Mouse (Mus musculus): ENCODE data around the gene Sdf2l1. TPM values are rescaled to one million over a fixed set of nuclear protein-coding genes. Genes with fewer than 3 reads are reported as not detected.

The Sdf2l1 gene
- polyA plus RNA-seq, 1 experiment from 2014 or later = 36.8 TPM

GRCm38 (mm10) chr16:17151874-17152273 lies 19.7 kb upstream of the Sdf2l1 start:
- 99% methylated on average over 4 of the region's 4 CpGs for WGBS
- no peak overlapping the region for H3K27ac ChIP-seq (ENCODE audit: low read length)
- H3K4me3 ChIP-seq (replicated peaks; ENCODE audit: low read length) = no peak overlapping the region
- ATAC-seq = no peak
- no peak overlapping the region for H3K9ac ChIP-seq (replicated peaks; ENCODE audit: low read depth, low read length)
- no peaks in the 10 kb centered on the region for H3K9me3 ChIP-seq (ENCODE audit: control insufficient read depth, low read length)
- peaks cover 9% of the 10 kb centered on the region; the same call in 1 of the 2 replicates for H3K36me3 ChIP-seq (ENCODE audit: control insufficient read depth, insufficient read depth)
- H3K4me1 ChIP-seq (replicated peaks; ENCODE audit: control insufficient read depth, insufficient read depth, low read length) = peaks cover 14% of the 10 kb centered on the region
- no peaks in the 10 kb centered on the region for H3K27me3 ChIP-seq (replicated peaks; ENCODE audit: control insufficient read depth, insufficient read depth, low read length)
- H3K4me2 ChIP-seq (ENCODE audit: low read length) = no peak overlapping the region

DNA sequence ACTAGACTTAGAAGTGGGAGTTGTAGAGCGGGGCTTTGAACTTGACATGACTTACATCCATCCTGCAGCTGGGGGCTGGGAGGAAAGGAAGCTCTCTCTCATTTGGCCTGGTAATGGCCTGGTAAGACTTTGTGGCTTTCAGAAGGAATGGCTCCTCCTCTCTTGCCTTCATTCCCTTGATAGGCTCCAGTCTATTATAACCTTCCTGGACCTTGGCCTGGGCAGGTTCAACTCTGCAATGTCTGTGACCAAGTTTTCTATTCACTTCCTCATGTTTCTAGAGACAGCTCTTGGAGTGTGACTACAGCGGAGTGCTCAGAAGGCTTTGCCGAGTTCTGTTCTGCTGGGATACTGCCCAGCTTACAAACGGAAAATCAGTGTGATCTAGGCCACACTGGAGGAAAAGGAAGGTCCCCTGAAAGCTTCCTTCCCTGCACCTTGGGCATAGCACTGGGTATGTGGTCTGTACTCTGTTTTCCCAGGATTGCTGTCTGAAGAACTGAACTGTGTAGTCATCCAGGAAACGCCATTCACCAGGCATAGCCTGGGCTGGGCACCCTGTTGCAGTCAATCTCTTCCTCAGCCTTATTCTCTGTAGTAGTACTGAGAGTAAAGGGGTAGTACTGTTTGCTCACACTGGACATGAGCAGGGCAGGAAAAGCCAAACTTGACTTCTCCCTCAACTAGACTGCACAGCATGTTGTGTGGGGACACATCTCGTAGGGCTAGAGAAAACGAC lies 18.5 kb upstream of the Sdf2l1 start:
- H3K27ac ChIP-seq (ENCODE audit: low read length) = no peak overlapping the region
- H3K4me3 ChIP-seq (replicated peaks; ENCODE audit: low read length) = no peak overlapping the region
- H3K9ac ChIP-seq (replicated peaks; ENCODE audit: low read depth, low read length) = no peak overlapping the region
- H3K27me3 ChIP-seq (replicated peaks; ENCODE audit: control insufficient read depth, insufficient read depth, low read length) = no peaks in the 10 kb centered on the region
- ATAC-seq = no peak
- no peak overlapping the region for H3K4me2 ChIP-seq (ENCODE audit: low read length)
- peaks cover 14% of the 10 kb centered on the region for H3K4me1 ChIP-seq (replicated peaks; ENCODE audit: control insufficient read depth, insufficient read depth, low read length)
- peaks cover 9% of the 10 kb centered on the region; the same call in 1 of the 2 replicates for H3K36me3 ChIP-seq (ENCODE audit: control insufficient read depth, insufficient read depth)
- H3K9me3 ChIP-seq (ENCODE audit: control insufficient read depth, low read length) = no peaks in the 10 kb centered on the region
- WGBS = 83% methylated on average over 7 of the region's 7 CpGs

DNA sequence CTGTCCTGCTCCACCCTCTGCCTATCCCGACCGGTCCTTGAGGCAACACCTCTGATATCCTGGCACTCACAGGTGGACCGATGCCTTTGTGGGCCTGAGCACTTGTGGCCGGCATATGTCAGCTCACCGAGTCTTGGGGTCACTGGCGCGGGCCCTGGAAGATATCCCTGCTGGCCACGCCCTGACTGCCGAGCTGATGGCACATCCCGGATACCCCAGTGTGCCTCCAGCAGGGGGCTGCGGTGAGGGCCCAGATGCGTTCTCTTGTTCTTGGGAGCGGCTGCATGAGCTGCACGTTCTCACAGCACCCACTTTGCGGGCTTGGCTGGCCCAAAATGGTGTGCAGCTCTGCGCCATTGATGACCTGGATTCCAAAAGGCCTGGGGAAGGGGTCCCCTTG lies 15.9 kb upstream of the Sdf2l1 start:
- H3K27ac ChIP-seq (ENCODE audit: low read length) = no peak overlapping the region
- H3K9me3 ChIP-seq (ENCODE audit: control insufficient read depth, low read length) = no peaks in the 10 kb centered on the region
- H3K27me3 ChIP-seq (replicated peaks; ENCODE audit: control insufficient read depth, insufficient read depth, low read length) = no peaks in the 10 kb centered on the region
- peaks cover 14% of the 10 kb centered on the region for H3K4me1 ChIP-seq (replicated peaks; ENCODE audit: control insufficient read depth, insufficient read depth, low read length)
- peak overlapping the region; percentile 65 for H3K4me3 ChIP-seq (replicated peaks; ENCODE audit: low read length)
- WGBS = 11% methylated on average over 16 of the region's 16 CpGs
- peak overlapping the region; percentile 69 for H3K4me2 ChIP-seq (ENCODE audit: low read length)
- ATAC-seq = peak; percentile 11; the same call in 1 of the 2 replicates
- H3K9ac ChIP-seq (replicated peaks; ENCODE audit: low read depth, low read length) = peak overlapping the region; percentile 60
- peaks cover 7% of the 10 kb centered on the region; the same call in 1 of the 2 replicates for H3K36me3 ChIP-seq (ENCODE audit: control insufficient read depth, insufficient read depth)

DNA sequence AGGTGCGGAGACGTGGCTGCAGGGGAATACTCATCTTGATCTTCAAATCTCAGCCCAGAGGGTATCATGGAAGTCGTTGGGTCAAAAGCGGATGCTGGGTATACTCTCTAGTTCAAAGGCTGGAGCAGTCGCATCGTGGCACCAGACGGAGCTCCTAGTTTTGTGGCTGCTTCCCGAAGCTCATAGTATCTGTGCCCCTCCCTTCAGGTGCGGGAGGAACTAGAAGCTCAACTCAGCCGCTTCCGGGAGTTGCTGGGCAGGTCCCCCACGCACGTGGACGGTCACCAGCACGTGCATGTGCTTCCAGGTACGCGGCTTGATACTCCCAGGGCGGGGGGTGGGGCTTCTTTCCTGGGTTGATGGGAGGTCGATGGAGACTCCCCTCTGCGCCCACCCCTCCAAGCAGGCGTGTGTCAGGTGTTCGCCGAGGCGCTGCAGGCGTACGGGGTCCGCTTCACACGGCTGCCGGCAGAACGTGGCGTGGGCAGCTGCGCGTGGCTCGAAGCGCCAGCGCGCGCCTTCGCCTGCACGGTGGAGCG lies 15.3 kb upstream of the Sdf2l1 start:
- Histone ChIP-seq H3K36me3 (ENCODE audit: control insufficient read depth, insufficient read depth) (0 out of 2 replicates have a peak, but pooled peaks cover 4% of the 10 kb centered on the region), H3K9me3 (ENCODE audit: control insufficient read depth, low read length) (no peaks in the 10 kb centered on the region), H3K4me2 (ENCODE audit: low read length) (peak overlapping the region; percentile 69), H3K27ac (ENCODE audit: low read length) (no peak overlapping the region), H3K27me3 (replicated peaks; ENCODE audit: control insufficient read depth, insufficient read depth, low read length) (no peaks in the 10 kb centered on the region), H3K4me3 (replicated peaks; ENCODE audit: low read length) (peak overlapping the region; percentile 65), H3K4me1 (replicated peaks; ENCODE audit: control insufficient read depth, insufficient read depth, low read length) (peaks cover 14% of the 10 kb centered on the region), H3K9ac (replicated peaks; ENCODE audit: low read depth, low read length) (peak overlapping the region; percentile 60)
- WGBS = under 1% methylated on average over 41 of the region's 41 CpGs
- peak; percentile 35 for ATAC-seq

GRCm38 (mm10) chr16:17146772-17147235 lies 14.6 kb upstream of the Sdf2l1 start, which contains the start of gene Ccdc116:
Ccdc116 (minus strand) TSS chr16:17147229.
- Histone ChIP-seq H3K9ac (replicated peaks; ENCODE audit: low read depth, low read length) (peak within 1 kb of the TSS; percentile 60), H3K9me3 (ENCODE audit: control insufficient read depth, low read length) (no peaks in the 10 kb centered on the region), H3K27ac (ENCODE audit: low read length) (peak within 1 kb of the TSS; percentile 42; the same call in 1 of the 2 replicates), H3K36me3 (ENCODE audit: control insufficient read depth, insufficient read depth) (0 out of 2 replicates have a peak, but pooled peaks cover under 1% of the 10 kb centered on the region), H3K4me1 (replicated peaks; ENCODE audit: control insufficient read depth, insufficient read depth, low read length) (peaks cover 14% of the 10 kb centered on the region), H3K4me2 (ENCODE audit: low read length) (peak within 1 kb of the TSS; percentile 69), H3K4me3 (replicated peaks; ENCODE audit: low read length) (peak within 1 kb of the TSS; percentile 65), H3K27me3 (replicated peaks; ENCODE audit: control insufficient read depth, insufficient read depth, low read length) (no peaks in the 10 kb centered on the region)
- WGBS = under 1% methylated on average over 34 of the region's 34 CpGs
- peak; percentile 88 for ATAC-seq

DNA sequence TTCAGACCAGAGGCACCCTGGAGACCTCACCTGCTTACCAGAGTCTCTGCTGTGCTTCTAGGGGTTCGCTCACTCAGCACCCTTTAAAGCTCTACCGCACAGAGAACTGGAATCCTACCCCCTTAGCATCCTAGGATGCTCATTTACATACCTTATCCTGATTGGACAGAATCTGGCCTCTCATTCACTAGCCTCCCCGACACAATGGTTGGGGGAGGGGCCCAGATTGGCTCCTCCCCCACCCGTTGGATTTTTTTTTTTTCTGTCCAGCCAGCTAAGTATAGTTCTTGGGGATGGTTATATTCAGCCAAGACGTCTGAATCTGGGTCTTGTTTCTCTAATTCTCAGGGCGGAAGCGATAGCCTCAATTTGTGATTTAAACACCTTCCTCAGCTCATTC lies 12.2 kb upstream of the Sdf2l1 start, which contains the start of gene Ydjc:
Gene Ydjc (plus strand): TSS at position 283 of the 400 bp plus-strand sequence.
- Histone ChIP-seq H3K4me3 (replicated peaks; ENCODE audit: low read length) (no peak within 1 kb of the TSS), H3K27ac (ENCODE audit: low read length) (no peak within 1 kb of the TSS), H3K36me3 (ENCODE audit: control insufficient read depth, insufficient read depth) (no peaks in the 10 kb centered on the region), H3K4me2 (ENCODE audit: low read length) (no peak within 1 kb of the TSS), H3K9ac (replicated peaks; ENCODE audit: low read depth, low read length) (no peak within 1 kb of the TSS), H3K9me3 (ENCODE audit: control insufficient read depth, low read length) (no peaks in the 10 kb centered on the region), H3K27me3 (replicated peaks; ENCODE audit: control insufficient read depth, insufficient read depth, low read length) (no peaks in the 10 kb centered on the region), H3K4me1 (replicated peaks; ENCODE audit: control insufficient read depth, insufficient read depth, low read length) (peaks cover 14% of the 10 kb centered on the region)
- 16% methylated on average over 7 of the region's 7 CpGs for WGBS
- no peak for ATAC-seq

GRCm38 (mm10) chr16:17137355-17137754 lies 5.2 kb upstream of the Sdf2l1 start:
- no peak overlapping the region for H3K4me2 ChIP-seq (ENCODE audit: low read length)

DNA sequence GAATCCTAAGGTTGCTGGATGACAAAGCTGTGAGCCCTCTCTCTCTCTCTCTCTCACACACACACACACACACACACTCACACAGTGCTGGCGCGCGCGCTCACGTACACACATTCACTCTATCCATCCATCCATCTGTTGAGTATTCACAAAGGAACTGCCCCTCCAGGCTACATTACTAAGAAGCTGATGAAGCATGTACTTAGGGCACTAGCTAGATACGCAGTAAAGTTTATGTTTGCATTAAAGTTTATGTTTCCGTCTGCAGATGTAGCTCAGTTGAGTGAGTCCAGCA lies 670 bp upstream of the Sdf2l1 start:
- Histone ChIP-seq H3K4me1 (replicated peaks; ENCODE audit: control insufficient read depth, insufficient read depth, low read length) (peaks cover 13% of the 10 kb centered on the region), H3K9me3 (ENCODE audit: control insufficient read depth, low read length) (no peaks in the 10 kb centered on the region), H3K27ac (ENCODE audit: low read length) (no peak overlapping the region), H3K36me3 (ENCODE audit: control insufficient read depth, insufficient read depth) (no peaks in the 10 kb centered on the region), H3K4me3 (replicated peaks; ENCODE audit: low read length) (peak overlapping the region; percentile 83), H3K4me2 (ENCODE audit: low read length) (peak overlapping the region; percentile 99), H3K27me3 (replicated peaks; ENCODE audit: control insufficient read depth, insufficient read depth, low read length) (no peaks in the 10 kb centered on the region), H3K9ac (replicated peaks; ENCODE audit: low read depth, low read length) (no peak overlapping the region)
- whole genome bisulfite sequencing = 25% methylated on average over 7 of the region's 7 CpGs
- 0 out of 2 replicates have a peak, but pooled peaks have one; percentile 4 for ATAC-seq

More at GRCm38 (mm10) chr16:17137355-17137754, 5.2 kb upstream of the Sdf2l1 start:
- H3K9ac ChIP-seq (replicated peaks; ENCODE audit: low read depth, low read length) = no peak overlapping the region
- no peak overlapping the region for H3K27ac ChIP-seq (ENCODE audit: low read length)
- H3K4me3 ChIP-seq (replicated peaks; ENCODE audit: low read length) = no peak overlapping the region
- H3K4me1 ChIP-seq (replicated peaks; ENCODE audit: control insufficient read depth, insufficient read depth, low read length) = peaks cover 5% of the 10 kb centered on the region
- H3K9me3 ChIP-seq (ENCODE audit: control insufficient read depth, low read length) = no peaks in the 10 kb centered on the region
- WGBS = 89% methylated on average over 15 of the region's 15 CpGs
- H3K27me3 ChIP-seq (replicated peaks; ENCODE audit: control insufficient read depth, insufficient read depth, low read length) = no peaks in the 10 kb centered on the region
- no peak for ATAC-seq
- H3K36me3 ChIP-seq (ENCODE audit: control insufficient read depth, insufficient read depth) = no peaks in the 10 kb centered on the region

DNA sequence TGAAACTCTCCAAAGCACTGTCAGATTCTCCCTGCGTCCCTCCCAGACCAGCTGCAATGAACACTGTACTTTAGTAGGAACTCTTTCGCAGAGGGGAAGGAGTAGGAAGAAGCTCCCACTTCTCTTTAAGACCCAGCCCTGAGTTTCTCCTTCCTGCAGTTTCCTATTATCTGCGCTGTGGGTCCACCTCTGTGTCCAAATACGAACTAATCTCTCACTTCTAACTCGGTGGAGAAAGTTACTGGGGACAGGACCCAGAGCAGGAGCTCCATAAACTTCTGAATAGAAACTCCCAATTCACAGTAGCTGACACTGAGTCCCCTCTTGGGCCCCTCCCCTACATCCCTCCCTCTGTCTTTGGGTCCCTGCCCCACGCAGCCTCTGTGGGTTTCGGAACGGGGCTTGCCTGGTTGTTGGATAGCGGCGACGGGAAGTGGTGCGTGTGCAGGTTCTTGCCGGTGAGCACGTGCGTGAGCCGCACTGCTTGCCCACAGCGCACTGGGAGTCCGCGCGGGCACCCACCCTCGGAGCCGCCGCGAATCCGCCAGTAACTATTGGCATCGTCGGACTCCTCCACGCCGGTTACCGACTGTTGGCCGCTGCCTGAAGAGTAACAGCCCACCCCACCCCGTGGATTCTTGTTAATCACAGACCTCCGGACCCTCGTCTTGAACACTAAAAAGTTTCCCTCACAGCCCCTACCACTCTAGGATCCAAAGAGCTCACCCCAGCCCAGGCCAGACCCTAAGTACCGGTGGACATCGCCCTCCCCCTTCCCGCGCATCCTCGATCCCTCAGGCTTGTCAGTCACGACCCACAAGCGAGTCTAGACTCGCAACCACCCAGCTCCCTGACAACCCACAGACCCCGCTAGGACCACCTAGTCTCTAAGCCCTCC lies 743 bp downstream of the Sdf2l1 start:
- Histone ChIP-seq H3K9me3 (ENCODE audit: control insufficient read depth, low read length) (no peaks in the 10 kb centered on the region), H3K27ac (ENCODE audit: low read length) (peak overlapping the region; percentile 75), H3K27me3 (replicated peaks; ENCODE audit: control insufficient read depth, insufficient read depth, low read length) (no peaks in the 10 kb centered on the region), H3K36me3 (ENCODE audit: control insufficient read depth, insufficient read depth) (no peaks in the 10 kb centered on the region), H3K4me2 (ENCODE audit: low read length) (peak overlapping the region; percentile 99), H3K9ac (replicated peaks; ENCODE audit: low read depth, low read length) (peak overlapping the region; percentile 77), H3K4me3 (replicated peaks; ENCODE audit: low read length) (peak overlapping the region; percentile 83), H3K4me1 (replicated peaks; ENCODE audit: control insufficient read depth, insufficient read depth, low read length) (peaks cover 13% of the 10 kb centered on the region)
- 4% methylated on average over 43 of the region's 43 CpGs for WGBS
- no peak for ATAC-seq

Data from forebrain, embryonic 16.5 days (tissue).